Mouse (Mus musculus): Measurements from ENCODE around the gene Cdv3. TPM values are rescaled to one million over a fixed set of nuclear protein-coding genes. Genes with fewer than 3 reads are reported as not detected.

The Cdv3 gene
- total and polyA plus RNA-seq, 3 experiments, result 26.5 to 143 (median 121) TPM

GRCm38 (mm10) chr9:103378686-103379085 lies 13.0 kb upstream of the Cdv3 start:
- H3K27me3 ChIP-seq (ENCODE audit: control insufficient read depth, insufficient read depth, low read length), result no peaks in the 10 kb centered on the region
- no peak overlapping the region for H3K9ac ChIP-seq (ENCODE audit: low read depth, low read length)
- no peaks in the 10 kb centered on the region for H3K79me2 ChIP-seq (replicated peaks; ENCODE audit: control insufficient read depth, insufficient read depth, low read length)
- intact Hi-C loops (cut with DNase I), result no loop called here
- TF ChIP-seq POLR2A (IDR thresholded peaks at IDR 0.05; ENCODE audit: insufficient read depth, low read depth, low read length), result no peak
- no peak for TF ChIP-seq EP300 (IDR thresholded peaks at IDR 0.05; ENCODE audit: insufficient read depth, low read depth, low read length)
- TF ChIP-seq CTCF (IDR thresholded peaks at IDR 0.05), result no peak
- no peak overlapping the region for H3K4me3 ChIP-seq
- H3K27ac ChIP-seq, result no peak overlapping the region
- no peaks in the 10 kb centered on the region for H3K36me3 ChIP-seq (ENCODE audit: control insufficient read depth, insufficient read depth, low read length)
- WGBS, result 75% methylated on average over 10 of the region's 10 CpGs
- no peak for DNase-seq
- no peaks in the 10 kb centered on the region for H3K4me1 ChIP-seq (ENCODE audit: control insufficient read depth, insufficient read depth, low read length)

GRCm38 (mm10) chr9:103376346-103377320 lies 11.0 kb upstream of the Cdv3 start:
- no peak for DNase-seq
- Histone ChIP-seq H3K4me3 (no peak overlapping the region), H3K79me2 (replicated peaks; ENCODE audit: control insufficient read depth, insufficient read depth, low read length) (no peaks in the 10 kb centered on the region), H3K36me3 (ENCODE audit: control insufficient read depth, insufficient read depth, low read length) (no peaks in the 10 kb centered on the region), H3K27me3 (ENCODE audit: control insufficient read depth, insufficient read depth, low read length) (no peaks in the 10 kb centered on the region), H3K4me1 (ENCODE audit: control insufficient read depth, insufficient read depth, low read length) (no peaks in the 10 kb centered on the region), H3K9ac (ENCODE audit: low read depth, low read length) (no peak overlapping the region), H3K27ac (no peak overlapping the region)
- 67% methylated on average over 7 of the region's 7 CpGs for WGBS
- intact Hi-C loops (cut with DNase I), result no loop called here
- TF ChIP-seq EP300 (IDR thresholded peaks at IDR 0.05; ENCODE audit: insufficient read depth, low read depth, low read length), result no peak
- TF ChIP-seq POLR2A (IDR thresholded peaks at IDR 0.05; ENCODE audit: insufficient read depth, low read depth, low read length), result no peak
- TF ChIP-seq CTCF (IDR thresholded peaks at IDR 0.05), result no peak

- intact Hi-C loops (cut with DNase I), result no loop called here
- H3K36me3 ChIP-seq (ENCODE audit: control insufficient read depth, insufficient read depth, low read length), result no peaks in the 10 kb centered on the region
- no peaks in the 10 kb centered on the region for H3K79me2 ChIP-seq (replicated peaks; ENCODE audit: control insufficient read depth, insufficient read depth, low read length)
- H3K27me3 ChIP-seq (ENCODE audit: control insufficient read depth, insufficient read depth, low read length), result no peaks in the 10 kb centered on the region
- TF ChIP-seq POLR2A (IDR thresholded peaks at IDR 0.05; ENCODE audit: insufficient read depth, low read depth, low read length) (no peak), EP300 (IDR thresholded peaks at IDR 0.05; ENCODE audit: insufficient read depth, low read depth, low read length) (no peak), CTCF (IDR thresholded peaks at IDR 0.05) (no peak)
- H3K4me3 ChIP-seq, result no peak overlapping the region
- H3K9ac ChIP-seq (ENCODE audit: low read depth, low read length), result no peak overlapping the region
- no peaks in the 10 kb centered on the region for H3K4me1 ChIP-seq (ENCODE audit: control insufficient read depth, insufficient read depth, low read length)
- WGBS, result 55% methylated on average over 5 of the region's 5 CpGs
- no peak overlapping the region for H3K27ac ChIP-seq
- peak in 1 of 2 experiments; percentile 17 for DNase-seq
These were observed 6.8 kb upstream of the Cdv3 start for GRCm38 (mm10) chr9:103372271-103373010.

- no peaks in the 10 kb centered on the region for H3K79me2 ChIP-seq (replicated peaks; ENCODE audit: control insufficient read depth, insufficient read depth, low read length)
- intact Hi-C loops (cut with DNase I), result loop anchor here (5.0 kb wide), 1 partner anchor 63 kb away; the partner anchor contains the start of genes 1300017J02Rik and Topbp1
- no peak overlapping the region for H3K4me3 ChIP-seq
- 43% methylated on average over 4 of the region's 4 CpGs for WGBS
- no peak for TF ChIP-seq EP300 (IDR thresholded peaks at IDR 0.05; ENCODE audit: insufficient read depth, low read depth, low read length)
- no peak for TF ChIP-seq CTCF (IDR thresholded peaks at IDR 0.05)
- TF ChIP-seq POLR2A (IDR thresholded peaks at IDR 0.05; ENCODE audit: insufficient read depth, low read depth, low read length), result no peak
- no peaks in the 10 kb centered on the region for H3K27me3 ChIP-seq (ENCODE audit: control insufficient read depth, insufficient read depth, low read length)
- H3K36me3 ChIP-seq (ENCODE audit: control insufficient read depth, insufficient read depth, low read length), result no peaks in the 10 kb centered on the region
- peaks cover 1% of the 10 kb centered on the region; the same call in 1 of the 2 replicates for H3K4me1 ChIP-seq (ENCODE audit: control insufficient read depth, insufficient read depth, low read length)
- H3K27ac ChIP-seq, result no peak overlapping the region
- peak in 1 of 2 experiments; percentile 8 for DNase-seq
- no peak overlapping the region for H3K9ac ChIP-seq (ENCODE audit: low read depth, low read length)
These were observed 4.3 kb upstream of the Cdv3 start for GRCm38 (mm10) chr9:103369951-103370350.

GRCm38 (mm10) chr9:103366356-103366755 lies 716 bp upstream of the Cdv3 start:
- 52% methylated on average over 9 of the region's 9 CpGs for WGBS
- TF ChIP-seq POLR2A (IDR thresholded peaks at IDR 0.05; ENCODE audit: insufficient read depth, low read depth, low read length), result no peak
- TF ChIP-seq EP300 (IDR thresholded peaks at IDR 0.05; ENCODE audit: insufficient read depth, low read depth, low read length), result no peak
- no peak for TF ChIP-seq CTCF (IDR thresholded peaks at IDR 0.05)

More at GRCm38 (mm10) chr9:103366356-103366755, 716 bp upstream of the Cdv3 start:
- H3K9ac ChIP-seq (ENCODE audit: low read depth, low read length), result no peak overlapping the region; the same call in 1 of the 2 replicates
- no peaks in the 10 kb centered on the region for H3K27me3 ChIP-seq (ENCODE audit: control insufficient read depth, insufficient read depth, low read length)
- DNase-seq, result no peak
- peak overlapping the region; percentile 82 for H3K27ac ChIP-seq
- H3K4me3 ChIP-seq, result peak overlapping the region; percentile 38
- H3K36me3 ChIP-seq (ENCODE audit: control insufficient read depth, insufficient read depth, low read length), result peaks cover 15% of the 10 kb centered on the region
- H3K79me2 ChIP-seq (replicated peaks; ENCODE audit: control insufficient read depth, insufficient read depth, low read length), result peaks cover 3% of the 10 kb centered on the region; the same call in 1 of the 2 replicates
- peaks cover 6% of the 10 kb centered on the region for H3K4me1 ChIP-seq (ENCODE audit: control insufficient read depth, insufficient read depth, low read length)
- intact Hi-C loops (cut with DNase I), result loop anchor here (5.0 kb wide), 1 partner anchor 59 kb away; the partner anchor contains the start of genes 1300017J02Rik and Topbp1

All from heart, adult 2 months (tissue).